Mouse (Mus musculus) embryonic facial prominence, embryonic 14.5 days (tissue): ENCODE results near the gene BC147527. TPM values are rescaled to one million over a fixed set of nuclear protein-coding genes. Genes with fewer than 3 reads are reported as not detected.
"Not testable (repeated sequence)": the region's sequence is repeated elsewhere in the genome, so short reads cannot be mapped to it uniquely, and the experiment has no call there.

Experiments
- ATAC-seq: fragments of 200-750 bp; cut with Nextera tagmentation; 2 replicates; pipeline ENCODE4 v1.8.0; 2017; ENCODE audit warnings: low read depth, moderate number of reproducible peaks, moderate TSS enrichment
- DNase-seq: peaks from one replicate; pipeline ENCODE4 v3.0.0-alpha.2; 2015; ENCODE audit warnings: low spot score
- H3K27ac ChIP-seq: fragments of 300-500 bp; sonication (generic); replicated peaks from 2 replicates; pipeline ENCODE4 v1.5.1; 2014; ENCODE audit warnings: low read depth, mild to moderate bottlenecking, low read length, moderate library complexity
- H3K27me3 ChIP-seq: fragments of 300-500 bp; sonication (generic); replicated peaks from 2 replicates; pipeline ENCODE4 v1.6.1; 2014; ENCODE audit warnings: low read length; ENCODE audit not compliant: control insufficient read depth, insufficient read depth
- H3K36me3 ChIP-seq: fragments of 300-500 bp; sonication (generic); 2 replicates; pipeline ENCODE4 v1.6.1; 2014; ENCODE audit warnings: low read length, mixed read lengths; ENCODE audit not compliant: control insufficient read depth, insufficient read depth
- H3K4me1 ChIP-seq: fragments of 300-500 bp; sonication (generic); 2 replicates; pipeline ENCODE4 v1.6.1; 2014; ENCODE audit warnings: antibody characterized with exemption, low read length; ENCODE audit not compliant: control insufficient read depth, insufficient read depth
- H3K4me2 ChIP-seq: fragments of 300-500 bp; sonication (generic); 2 replicates; pipeline ENCODE4 v1.6.1; 2014; ENCODE audit warnings: low read depth, mild to moderate bottlenecking, low read length, moderate library complexity, mixed read lengths
- H3K4me3 ChIP-seq: fragments of 300-500 bp; sonication (generic); 2 replicates; pipeline ENCODE4 v1.5.1; 2014; ENCODE audit warnings: low read depth, mild to moderate bottlenecking, low read length
- H3K9ac ChIP-seq: fragments of 300-500 bp; sonication (generic); 2 replicates; pipeline ENCODE4 v1.6.1; 2014; ENCODE audit warnings: low read depth, mild to moderate bottlenecking, low read length, moderate library complexity, mixed read lengths
- H3K9me3 ChIP-seq: fragments of 300-500 bp; sonication (generic); 2 replicates; pipeline ENCODE4 v1.6.1; 2016; ENCODE audit warnings: low read length; ENCODE audit not compliant: control insufficient read depth
- WGBS: fragments of 180-500 bp; shearing (Covaris S2); extraction: QIAGEN DNeasy Blood & Tissue Kit; methylation state at CpG from one replicate; pipeline ENCODE4 v1.1.7; 2014; 5-methylcytosine and 5-hydroxymethylcytosine counted together
- polyA plus RNA-seq: library from polyadenylated mRNA; unstranded; fragments of >200 nt; fragmentation: Nextera tagmentation; extraction: Ambion mirVana; gene quantifications from 2 replicates; pipeline ENCODE4 v1.2.1, GENCODE M21; 2014

Gene BC147527
- 0.28 TPM in 1 of 2 replicates, not detected in the other for polyA plus RNA-seq

DNA sequence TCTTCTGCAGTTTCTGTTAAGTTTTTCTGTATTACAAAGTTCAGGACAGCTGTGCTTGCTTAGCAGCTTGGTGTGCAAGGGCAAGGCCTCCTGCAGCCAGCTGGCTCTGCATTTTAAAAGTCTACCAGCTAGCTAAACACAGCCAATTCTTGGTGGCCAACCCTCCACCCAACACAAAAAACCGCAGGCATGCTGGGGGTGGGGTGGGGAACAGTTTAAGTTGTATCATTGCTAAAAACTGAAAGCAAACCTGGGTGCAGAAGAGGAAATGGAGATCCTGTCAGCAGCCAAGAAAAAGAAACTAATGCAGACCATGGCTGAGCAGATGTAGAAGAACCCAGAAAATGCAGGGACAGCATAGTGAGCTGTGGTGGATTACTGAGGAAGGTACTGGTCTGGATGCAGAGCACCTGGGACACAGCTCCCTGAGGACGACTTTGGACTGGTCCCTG lies at the start of gene BC147527:
BC147527 (plus strand) TSS at position 402 of the 452 bp plus-strand sequence.
- H3K27ac ChIP-seq, result no peak within 1 kb of the TSS
- H3K4me3 ChIP-seq, result no peak within 1 kb of the TSS
- peak; percentile 22 for DNase-seq
- ATAC-seq, result no peak
- no peaks in the 10 kb centered on the region for H3K4me1 ChIP-seq
- no peak within 1 kb of the TSS for H3K9ac ChIP-seq
- no peak within 1 kb of the TSS for H3K4me2 ChIP-seq
- H3K27me3 ChIP-seq, result no peaks in the 10 kb centered on the region
- no peaks in the 10 kb centered on the region for H3K36me3 ChIP-seq
- H3K9me3 ChIP-seq, result no peaks in the 10 kb centered on the region
- 27% methylated on average over 2 of the region's 2 CpGs for WGBS

GRCm38 (mm10) chr13:120251208-120251924 lies 48.8 kb upstream of the BC147527 start:
- not testable (repeated sequence) for H3K4me1 ChIP-seq, H3K36me3 ChIP-seq, H3K9ac ChIP-seq, H3K9me3 ChIP-seq, H3K4me3 ChIP-seq, ATAC-seq, H3K4me2 ChIP-seq, H3K27me3 ChIP-seq, H3K27ac ChIP-seq, DNase-seq
- 76% methylated on average over 2 of the region's 3 CpGs for WGBS

GRCm38 (mm10) chr13:120258817-120259658 lies 41.2 kb upstream of the BC147527 start:
- not testable (repeated sequence) for H3K27me3 ChIP-seq, H3K27ac ChIP-seq, H3K9me3 ChIP-seq, ATAC-seq, H3K4me1 ChIP-seq, H3K36me3 ChIP-seq, DNase-seq, H3K4me3 ChIP-seq, H3K9ac ChIP-seq, H3K4me2 ChIP-seq
- 88% methylated on average over 3 of the region's 3 CpGs for WGBS

DNA sequence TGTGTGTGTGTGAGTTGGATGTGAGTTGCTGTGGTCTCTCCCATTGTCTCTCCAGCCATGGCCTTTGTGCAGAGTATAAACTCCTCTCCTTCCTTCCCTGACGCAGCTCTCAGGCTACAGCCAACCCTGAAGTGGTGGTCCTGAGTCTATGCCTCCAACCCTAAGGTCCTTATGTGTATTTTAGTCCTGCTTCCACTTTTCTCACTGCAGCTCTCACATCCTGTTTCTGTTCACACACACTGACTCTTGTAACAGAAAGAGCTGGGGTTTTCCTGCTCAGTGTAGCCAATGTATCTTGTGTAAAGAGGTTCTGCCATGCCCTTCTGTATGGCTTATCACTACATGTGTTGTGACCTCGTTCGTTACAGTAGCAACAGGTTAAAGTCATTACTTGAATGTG lies 40.5 kb upstream of the BC147527 start:
- H3K4me3 ChIP-seq, H3K27me3 ChIP-seq, H3K4me1 ChIP-seq, H3K9ac ChIP-seq, H3K27ac ChIP-seq, H3K9me3 ChIP-seq, ATAC-seq, H3K4me2 ChIP-seq, DNase-seq, H3K36me3 ChIP-seq: not testable (repeated sequence)
- WGBS, result 67% methylated on average over 3 of the region's 3 CpGs

DNA sequence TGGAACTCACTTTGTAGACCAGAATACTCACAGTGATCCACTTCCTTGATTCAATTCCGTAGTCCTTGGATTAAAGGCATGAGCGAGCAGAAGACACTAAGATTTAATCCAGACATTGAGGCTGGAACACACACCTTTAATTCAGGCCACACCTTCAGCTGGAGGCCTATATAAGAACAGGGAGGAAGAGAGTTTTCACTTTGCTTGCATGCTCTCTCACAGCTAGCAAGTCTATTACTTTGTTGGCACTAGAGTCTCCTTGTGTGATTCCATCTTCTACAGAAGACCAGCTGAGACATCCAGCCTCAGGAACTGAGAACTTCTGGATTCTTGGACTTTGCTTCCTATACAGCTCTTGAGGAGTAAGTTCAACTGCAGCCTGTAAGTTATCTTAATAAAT lies 37.3 kb upstream of the BC147527 start, which contains the start of gene AF067061:
AF067061 (plus strand) TSS at position 245 of the 400 bp plus-strand sequence.
- WGBS, result 88% methylated on average over 2 of the region's 2 CpGs
- not testable (repeated sequence) for H3K4me2 ChIP-seq, H3K27ac ChIP-seq, H3K9ac ChIP-seq, H3K36me3 ChIP-seq, ATAC-seq, H3K4me3 ChIP-seq, H3K27me3 ChIP-seq, H3K4me1 ChIP-seq, DNase-seq, H3K9me3 ChIP-seq

DNA sequence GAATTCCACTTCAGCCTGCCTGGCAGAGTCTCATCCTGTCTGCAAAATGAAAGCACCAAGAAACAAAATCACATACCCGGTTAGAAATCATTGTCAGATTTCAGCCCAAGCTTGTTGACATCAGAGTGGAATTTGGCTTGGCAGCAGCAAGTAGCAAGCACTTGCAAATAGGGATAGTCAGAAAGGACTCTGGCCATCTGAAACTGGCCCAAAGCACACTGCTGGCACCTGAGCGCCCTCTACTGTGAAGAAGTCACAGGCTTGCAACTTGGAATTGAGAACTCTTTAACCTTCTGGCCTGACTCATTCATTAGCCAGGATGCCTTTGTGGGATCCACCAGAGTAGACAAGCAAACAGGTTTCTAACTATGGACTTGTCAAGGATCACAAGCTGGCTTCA lies 22.4 kb upstream of the BC147527 start:
- not testable (repeated sequence) for ATAC-seq

DNA sequence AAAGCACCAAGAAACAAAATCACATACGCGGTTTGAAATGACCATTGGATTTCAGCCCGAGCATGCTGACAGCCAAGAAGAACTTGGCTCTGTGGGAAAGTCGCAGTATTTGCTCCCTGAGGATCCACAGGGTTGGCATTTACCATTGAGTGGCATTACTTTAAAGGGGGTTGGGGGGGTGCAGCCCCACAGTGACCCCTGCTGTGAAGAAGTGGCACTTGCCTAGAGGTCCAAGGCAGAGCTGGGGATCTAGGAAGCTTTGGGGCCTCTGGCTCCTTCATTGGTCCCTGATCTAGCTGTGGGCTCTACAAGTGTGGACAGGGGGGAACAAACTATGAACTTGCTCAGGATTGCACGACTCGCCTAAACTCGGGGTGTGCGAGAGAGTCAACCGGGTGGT lies 21.4 kb upstream of the BC147527 start:
- Histone ChIP-seq H3K4me3 (no peak overlapping the region), H3K9ac (no peak overlapping the region), H3K4me2 (no peak overlapping the region), H3K4me1 (no peaks in the 10 kb centered on the region), H3K27me3 (no peaks in the 10 kb centered on the region), H3K36me3 (no peaks in the 10 kb centered on the region), H3K9me3 (no peaks in the 10 kb centered on the region), H3K27ac (no peak overlapping the region)
- WGBS, result 87% methylated on average over 9 of the region's 9 CpGs
- ATAC-seq, result no peak
- DNase-seq, result no peak

More for the DNA sequence above, 22.4 kb upstream of the BC147527 start:
- WGBS, result 35% methylated on average over 2 of the region's 2 CpGs
- not testable (repeated sequence) for H3K4me1 ChIP-seq, H3K27me3 ChIP-seq, H3K36me3 ChIP-seq, H3K4me2 ChIP-seq, H3K4me3 ChIP-seq, H3K9ac ChIP-seq, H3K9me3 ChIP-seq, H3K27ac ChIP-seq, DNase-seq

DNA sequence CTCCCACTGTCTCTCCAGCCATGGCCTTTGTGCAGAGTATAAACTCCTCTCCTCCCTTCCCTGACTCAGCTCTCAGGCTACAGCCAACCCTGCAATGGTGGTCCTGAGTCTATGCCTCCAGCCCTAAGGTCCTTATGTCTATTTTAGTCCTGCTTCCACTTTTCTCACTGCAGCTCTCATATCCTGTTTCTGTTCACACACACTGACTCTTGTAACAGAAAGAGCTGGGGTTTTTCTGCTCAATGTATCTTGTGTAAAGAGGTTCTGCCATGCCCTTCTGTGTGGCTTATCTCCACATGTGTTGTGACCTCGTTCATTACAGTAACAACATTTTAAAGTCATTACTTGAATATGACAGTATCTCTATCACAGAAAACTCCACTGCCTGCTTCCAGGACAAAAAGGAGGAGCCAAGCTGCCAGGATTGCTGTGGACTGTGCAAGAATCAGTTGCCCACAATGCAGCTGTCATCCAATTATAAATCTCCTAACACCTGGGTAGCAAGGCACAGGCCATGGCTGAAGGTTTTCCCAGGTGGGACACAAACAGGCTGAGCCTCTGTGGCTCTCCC lies 783 bp upstream of the BC147527 start:
- ATAC-seq (no peak), DNase-seq (no peak)
- no peaks in the 10 kb centered on the region for H3K36me3 ChIP-seq
- no peaks in the 10 kb centered on the region for H3K27me3 ChIP-seq
- no peak overlapping the region for H3K27ac ChIP-seq
- H3K9me3 ChIP-seq, result no peaks in the 10 kb centered on the region
- H3K9ac ChIP-seq, result no peak overlapping the region
- WGBS, result 48% methylated on average over 1 of the region's 1 CpGs
- no peak overlapping the region for H3K4me2 ChIP-seq
- H3K4me3 ChIP-seq, result no peak overlapping the region
- no peaks in the 10 kb centered on the region for H3K4me1 ChIP-seq
